Mouse (Mus musculus) testis, adult 2 months (tissue): ENCODE results near the gene Tspan9.

Source experiments
- CTCF ChIP-seq: fragments of 200-500 bp; IDR thresholded peaks from 2 replicates; pipeline ENCODE4 v1.5.1; 2012; ENCODE audit warnings: low read depth, mild to moderate bottlenecking, inconsistent platforms, low read length, moderate library complexity; ENCODE audit not compliant: control insufficient read depth, insufficient read depth, insufficient replicate concordance
- POLR2A ChIP-seq: fragments of 200-500 bp; IDR thresholded peaks from 2 replicates; pipeline ENCODE4 v1.6.1; 2012; ENCODE audit warnings: low read depth, mild to moderate bottlenecking, inconsistent platforms, low read length, moderate library complexity; ENCODE audit not compliant: control insufficient read depth

DNA sequence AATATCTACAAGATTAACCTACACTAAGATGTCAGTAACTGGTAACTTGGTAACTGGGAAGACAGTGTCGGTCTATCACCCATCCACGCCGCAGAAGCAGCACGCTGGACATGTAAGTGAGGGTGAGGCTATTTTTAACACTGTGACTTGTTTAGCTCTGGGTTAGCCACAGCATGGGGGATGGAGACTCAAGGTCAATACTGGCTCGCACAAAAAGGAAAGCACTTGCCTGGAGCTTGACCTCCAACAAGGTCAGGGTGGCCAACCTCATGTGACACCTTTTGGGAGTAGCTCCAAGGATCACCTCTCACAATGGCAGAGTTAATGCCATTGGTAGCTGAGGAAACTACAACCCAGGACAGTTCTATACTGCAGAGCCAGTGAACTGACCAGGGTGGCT lies 50.8 kb downstream of the Tspan9 start:
- TF ChIP-seq CTCF: no peak
- no peak for TF ChIP-seq POLR2A
